Comparison of ENCODE assay signal across 31 mouse cellular contexts in the genomic region with DNA sequence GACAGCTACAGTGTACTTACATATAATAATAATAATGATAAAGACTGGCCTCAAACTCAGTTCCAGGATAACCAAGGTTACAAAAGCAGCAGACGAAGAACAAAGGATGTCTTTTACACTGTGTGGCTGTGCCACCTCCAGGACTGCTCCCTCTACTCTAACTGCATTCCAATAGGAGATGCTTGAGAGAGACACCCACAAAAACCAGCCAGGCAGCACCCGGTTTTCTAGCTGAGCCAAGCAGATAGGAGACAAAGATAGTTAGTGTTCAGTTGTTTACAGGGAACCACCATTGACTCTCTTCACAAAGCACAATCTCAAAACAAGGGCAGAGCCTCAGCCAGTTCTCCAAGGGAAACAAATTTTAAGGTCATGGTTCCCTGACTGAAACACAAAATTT. TPM values are rescaled to one million over a fixed set of nuclear protein-coding genes. Genes with fewer than 3 reads are reported as not detected.
DNase-seq lines count a peak whose midpoint lies in the region; ATAC-seq and TF ChIP-seq lines count a peak whose summit lies in the region.
"Had no signal": no experiment of that assay in that cellular context is flagged by ENCODE, and none has a peak within 500 bp of the region (broad histone marks: within the 10 kb centered on the region; RNA-seq: fewer than 3 reads in every experiment).

No protein-coding gene starts in this region.

- no peak for TF ChIP-seq EP300 in liver, embryonic 14.5 days (IDR thresholded peaks at IDR 0.05; ENCODE audit: low read depth)

- no peaks in the 10 kb centered on the region for H3K36me3 ChIP-seq in liver, embryonic 14.5 days (replicated peaks; ENCODE audit: control insufficient read depth, insufficient read depth, low read depth)
- H3K36me3 ChIP-seq: embryonic facial prominence, embryonic 12.5 days; heart, embryonic 13.5 days; hindbrain, embryonic 12.5 days; limb, embryonic 13.5 days; lung, embryonic 15.5 days; midbrain, embryonic 13.5 days had no signal

- H3K4me1 ChIP-seq in liver, embryonic 14.5 days (replicated peaks; ENCODE audit: control insufficient read depth in 2 of 2, insufficient read depth in 2 of 2, low read length in 1 of 2) = peaks cover 15 to 47% of the 10 kb centered on the region in 2 experiments
- no peaks in the 10 kb centered on the region for H3K4me1 ChIP-seq in lung, adult 2 months (ENCODE audit: control insufficient read depth, insufficient read depth, low read length)

- H3K9ac ChIP-seq in liver, embryonic 14.5 days (replicated peaks) = no peak overlapping the region
- H3K9ac ChIP-seq: embryonic facial prominence, embryonic 12.5 days; forebrain, postnatal 0 days; heart, embryonic 13.5 days; hindbrain, embryonic 12.5 days; limb, embryonic 13.5 days; lung, embryonic 15.5 days; midbrain, embryonic 13.5 days had no signal

- no peak for TF ChIP-seq CTCF in liver, embryonic 14.5 days (IDR thresholded peaks at IDR 0.05; ENCODE audit: low read depth)
- no peak for TF ChIP-seq CTCF in lung, adult 2 months (IDR thresholded peaks at IDR 0.05; ENCODE audit: insufficient read depth, low read length)

- TF ChIP-seq POLR2A in lung, adult 2 months (IDR thresholded peaks at IDR 0.05; ENCODE audit: borderline replicate concordance, extremely low read depth, low read depth, low read length) = no peak

- ATAC-seq in liver, embryonic 14.5 days (ENCODE audit: insufficient read depth) = no peak
- ATAC-seq: CD4-positive, CD25-positive, alpha-beta regulatory T cell, adult 4 months; forebrain, postnatal 0 days; inflammation-experienced regulatory T-cells, adult 6 months; midbrain, embryonic 13.5 days; Patski had no signal

- H3K4me2 ChIP-seq in liver, embryonic 14.5 days (ENCODE audit: low read depth) = peak overlapping the region; percentile 6; the same call in 1 of the 2 replicates
- H3K4me2 ChIP-seq: embryonic facial prominence, embryonic 12.5 days; heart, embryonic 13.5 days; hindbrain, embryonic 12.5 days; limb, embryonic 13.5 days; lung, embryonic 15.5 days; midbrain, embryonic 13.5 days had no signal

- no peak overlapping the region for H3K4me3 ChIP-seq in liver, embryonic 14.5 days (ENCODE audit: insufficient read depth in 1 of 2, low read depth in 2 of 2, low read length in 2 of 2)
- H3K4me3 ChIP-seq in lung, adult 2 months (replicated peaks; ENCODE audit: extremely low read depth, low read depth, low read length) = no peak overlapping the region
- H3K4me3 ChIP-seq: embryonic facial prominence, embryonic 12.5 days; heart, adult 2 months; heart, embryonic 13.5 days; hindbrain, embryonic 12.5 days; limb, embryonic 13.5 days; lung, embryonic 15.5 days; megakaryocyte, embryonic 14.5 days; midbrain, embryonic 13.5 days had no signal

- no peaks in the 10 kb centered on the region for H3K9me3 ChIP-seq in liver, embryonic 14.5 days (ENCODE audit: control insufficient read depth, low read length)
- H3K9me3 ChIP-seq: embryonic facial prominence, embryonic 12.5 days; heart, embryonic 13.5 days; hindbrain, embryonic 12.5 days; limb, embryonic 13.5 days; lung, embryonic 15.5 days; megakaryocyte, embryonic 14.5 days; midbrain, embryonic 13.5 days had no signal

- no peaks in the 10 kb centered on the region for H3K27me3 ChIP-seq in liver, embryonic 14.5 days (ENCODE audit: control insufficient read depth, insufficient read depth, low read length)
- H3K27me3 ChIP-seq: embryonic facial prominence, embryonic 12.5 days; heart, embryonic 13.5 days; hindbrain, embryonic 12.5 days; limb, embryonic 13.5 days; lung, embryonic 15.5 days; midbrain, embryonic 13.5 days; Patski had no signal

- H3K27ac ChIP-seq in liver, embryonic 14.5 days = peak overlapping the region; percentile 32; the same call in 1 of the 2 replicates
- H3K27ac ChIP-seq: embryonic facial prominence, embryonic 12.5 days; heart, adult 2 months; heart, embryonic 13.5 days; hindbrain, embryonic 12.5 days; limb, embryonic 13.5 days; lung, embryonic 15.5 days; midbrain, embryonic 13.5 days had no signal

- 35% methylated on average over 2 of the region's 2 CpGs for WGBS in liver, embryonic 14.5 days (ENCODE audit: insufficient replicate concordance)
- WGBS in lung, adult 2 months = 61% methylated on average over 2 of the region's 2 CpGs

- DNase-seq in layer of hippocampus, adult 9-11 months = peak; percentile 51
- no peak for DNase-seq in layer of hippocampus, postnatal 10 days (ENCODE audit: low spot score in 2 of 2)
- peak; percentile 83 for DNase-seq in brain, adult 2 months (ENCODE audit: low read depth, low spot score)
- DNase-seq in liver, embryonic 14.5 days (ENCODE audit: low read depth in 3 of 3, low spot score in 3 of 3) = no peak
- peak; percentile 43 for DNase-seq in telencephalon, adult 2 months (ENCODE audit: low read depth, low spot score)
- no peak for DNase-seq in lung, adult 2 months
- no peak for DNase-seq in cerebellum, postnatal 25 days
- DNase-seq: adrenal gland, adult 2 months; cerebellum, adult 18-20 months; cerebellum, postnatal 14 days; forebrain, postnatal 0 days; gastrocnemius, postnatal 36 days; heart, adult 2 months; heart, postnatal 14 days; kidney, adult 9 months; kidney, postnatal 25 days; lung, postnatal 36 days; right cerebral cortex, postnatal 14 days; spleen, adult 18-20 months; thymus, adult 18-20 months; thymus, postnatal 36 days had no signal

RNA-seq across cellular contexts. Expression of a gene that starts 4.5 kb away (rescaled TPM):
- total RNA-seq in layer of hippocampus, postnatal 10 days (2021) = 10 to 100 TPM; 19.9 to 23.3 TPM
- 5.9 and 6.6 TPM in 2 replicates for polyA plus RNA-seq in liver, embryonic 14.5 days (2012; rRNA removed)
- polyA plus RNA-seq in liver, embryonic 14.5 days (2014; fragmentation: Nextera tagmentation; extraction: Ambion mirVana) = 8.3 and 10.1 TPM in 2 replicates
- polyA plus RNA-seq in lung, adult 2 months (2012; rRNA removed) = 60.4 and 76.1 TPM in 2 replicates

RNA-seq across cellular contexts. Expression of a gene that starts 13.1 kb away (rescaled TPM):
- total RNA-seq in layer of hippocampus, postnatal 10 days (2021) = 10 to 100 TPM; 85.3 to 93.4 TPM
- polyA plus RNA-seq in liver, embryonic 14.5 days (2012; rRNA removed) = 15.6 and 21.4 TPM in 2 replicates
- polyA plus RNA-seq in liver, embryonic 14.5 days (2014; fragmentation: Nextera tagmentation; extraction: Ambion mirVana) = 26.5 and 27.9 TPM in 2 replicates
- 16.9 and 19.1 TPM in 2 replicates for polyA plus RNA-seq in lung, adult 2 months (2012; rRNA removed)

RNA-seq across cellular contexts. Expression of a gene that starts 32.0 kb away (rescaled TPM):
- total RNA-seq in layer of hippocampus, postnatal 10 days (2021) = 100 to 1,000 TPM; 199 to 205 TPM
- 10.6 and 11.6 TPM in 2 replicates for polyA plus RNA-seq in liver, embryonic 14.5 days (2012; rRNA removed)
- 15.9 and 22.8 TPM in 2 replicates for polyA plus RNA-seq in liver, embryonic 14.5 days (2014; fragmentation: Nextera tagmentation; extraction: Ambion mirVana)
- polyA plus RNA-seq in lung, adult 2 months (2012; rRNA removed) = 27.3 and 30.4 TPM in 2 replicates
- polyA plus RNA-seq: CD4-positive, CD25-positive, alpha-beta regulatory T cell, adult 4 months; inflammation-experienced regulatory T-cells, adult 6 months had no signal

RNA-seq across cellular contexts. Expression of a gene that starts 36.8 kb away (rescaled TPM):
- total RNA-seq in layer of hippocampus, postnatal 10 days (2021) = 10 to 100 TPM; 63.0 to 81.1 TPM
- 0.35 and 0.48 TPM in 2 replicates for polyA plus RNA-seq in liver, embryonic 14.5 days (2012; rRNA removed)
- polyA plus RNA-seq in liver, embryonic 14.5 days (2014; fragmentation: Nextera tagmentation; extraction: Ambion mirVana) = 0.10 and 0.28 TPM in 2 replicates
- polyA plus RNA-seq in lung, adult 2 months (2012; rRNA removed) = 52.9 and 59.5 TPM in 2 replicates

RNA-seq across cellular contexts. Expression of a gene that starts 40.7 kb away (rescaled TPM):
- total RNA-seq in layer of hippocampus, postnatal 10 days (2021) = under 1 TPM; 0.29 to 0.89 TPM
- 22.0 and 25.9 TPM in 2 replicates for polyA plus RNA-seq in liver, embryonic 14.5 days (2012; rRNA removed)
- polyA plus RNA-seq in liver, embryonic 14.5 days (2014; fragmentation: Nextera tagmentation; extraction: Ambion mirVana) = 86.6 and 89.7 TPM in 2 replicates
- polyA plus RNA-seq in lung, adult 2 months (2012; rRNA removed) = 0.62 and 0.70 TPM in 2 replicates
- total RNA-seq: forebrain, postnatal 0 days; gastrocnemius, postnatal 36 days; heart, adult 2 months; heart, postnatal 14 days had no signal
- polyA plus RNA-seq: CD4-positive, CD25-positive, alpha-beta regulatory T cell, adult 4 months; forebrain, postnatal 0 days; heart, adult 2 months; inflammation-experienced regulatory T-cells, adult 6 months; midbrain, embryonic 13.5 days had no signal

Comparison
In these comparisons a context has a peak if more than half of its experiments do, and no peak if none do; other contexts are left out.
1. DNase-seq: peak in layer of hippocampus, adult 9-11 months (single experiment), brain, adult 2 months (single experiment) and telencephalon, adult 2 months (single experiment); none in layer of hippocampus, postnatal 10 days (0 of 2), liver, embryonic 14.5 days (0 of 3), lung, adult 2 months (single experiment) and cerebellum, postnatal 25 days (0 of 2).